Mouse (Mus musculus) liver, embryonic 11.5 days (tissue): ENCODE measurements at regions not wholly inside any gene's neighbourhood (a gene's known extent, or its start where the extent isn't known, plus 50 kb on each side); places are given as distances from the start of the nearest gene placed in this dataset.

Experiments used
- ATAC-seq: fragments of 200-750 bp; cut with Nextera tagmentation; replicated peaks from 2 replicates; pipeline ENCODE4 v1.8.0; 2017; ENCODE audit warnings: moderate number of reproducible peaks, mild to moderate bottlenecking, moderate TSS enrichment, moderate library complexity; ENCODE audit not compliant: low FRiP score
- DNase-seq: peaks from one replicate; pipeline ENCODE4 v3.0.0-alpha.2; 2017; ENCODE audit warnings: low spot score
- H3K27ac ChIP-seq: fragments of 300-500 bp; sonication (generic); 2 replicates; pipeline ENCODE4 v1.5.1; 2014; ENCODE audit warnings: mild to moderate bottlenecking, low read depth, low read length, control low read depth
- H3K27me3 ChIP-seq: fragments of 300-500 bp; sonication (generic); replicated peaks from 2 replicates; pipeline ENCODE4 v1.6.1; 2014; ENCODE audit warnings: low read length, mixed read lengths; ENCODE audit not compliant: control insufficient read depth, insufficient read depth
- H3K36me3 ChIP-seq: fragments of 300-500 bp; sonication (generic); 2 replicates; pipeline ENCODE4 v1.6.1; 2014; ENCODE audit warnings: mild to moderate bottlenecking, low read length, moderate library complexity, mixed read lengths; ENCODE audit not compliant: control insufficient read depth, insufficient read depth
- H3K4me1 ChIP-seq: fragments of 300-500 bp; sonication (generic); replicated peaks from 2 replicates; pipeline ENCODE4 v1.6.1; 2014; ENCODE audit warnings: low read length, mixed read lengths; ENCODE audit not compliant: control insufficient read depth, insufficient read depth
- H3K4me2 ChIP-seq: fragments of 300-500 bp; sonication (generic); 2 replicates; pipeline ENCODE4 v1.6.1; 2014; ENCODE audit warnings: mild to moderate bottlenecking, control low read depth, moderate library complexity
- H3K4me3 ChIP-seq: fragments of 300-500 bp; sonication (generic); 2 replicates; pipeline ENCODE4 v1.5.1; 2014; ENCODE audit warnings: low read depth, low read length, control low read depth
- H3K9ac ChIP-seq: fragments of 300-500 bp; sonication (generic); 2 replicates; pipeline ENCODE4 v1.6.1; 2014; ENCODE audit warnings: low read depth, low read length, control low read depth
- H3K9me3 ChIP-seq: fragments of 300-500 bp; sonication (generic); 2 replicates; pipeline ENCODE4 v1.6.1; 2016; ENCODE audit warnings: low read length, inconsistent platforms, mixed read lengths; ENCODE audit not compliant: control insufficient read depth
- WGBS: fragments of 180-500 bp; shearing (Covaris S2); extraction: QIAGEN DNeasy Blood & Tissue Kit; methylation state at CpG from one replicate; pipeline ENCODE4 v1.1.7; 2014; 5-methylcytosine and 5-hydroxymethylcytosine counted together

GRCm38 (mm10) chr19:54462480-54462879 is 418.5 kb downstream of the Adra2a start:
- no peak overlapping the region for H3K9ac ChIP-seq
- no peak overlapping the region for H3K4me3 ChIP-seq
- no peaks in the 10 kb centered on the region for H3K27me3 ChIP-seq
- 75% methylated on average over 2 of the region's 2 CpGs for WGBS
- no peak overlapping the region for H3K4me2 ChIP-seq
- ATAC-seq (no peak), DNase-seq (no peak)
- H3K9me3 ChIP-seq: no peaks in the 10 kb centered on the region
- H3K4me1 ChIP-seq: no peaks in the 10 kb centered on the region
- H3K27ac ChIP-seq: no peak overlapping the region
- H3K36me3 ChIP-seq: no peaks in the 10 kb centered on the region

DNA sequence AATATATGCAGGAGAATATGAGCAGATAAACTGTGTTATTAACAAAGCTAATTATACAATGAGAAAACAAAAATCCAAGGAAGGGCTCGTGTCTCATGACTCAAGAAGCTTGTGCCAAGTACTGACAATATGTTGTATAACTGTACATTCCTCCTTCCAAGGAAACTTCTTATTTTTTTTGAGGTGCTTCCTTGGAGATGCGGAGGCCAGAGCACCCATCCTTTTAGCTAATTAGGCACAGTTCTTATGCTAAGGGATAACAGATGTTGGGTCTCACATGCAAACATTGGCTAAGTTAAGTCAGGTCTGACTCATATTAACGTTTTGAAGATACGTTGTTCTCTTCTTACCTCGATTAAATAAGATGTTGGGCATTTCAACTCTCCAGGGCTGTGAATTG is 426.1 kb downstream of the Adra2a start:
- DNase-seq (no peak), ATAC-seq (no peak)
- no peaks in the 10 kb centered on the region for H3K4me1 ChIP-seq
- H3K36me3 ChIP-seq: no peaks in the 10 kb centered on the region
- H3K4me3 ChIP-seq: no peak overlapping the region
- no peaks in the 10 kb centered on the region for H3K27me3 ChIP-seq
- no peak overlapping the region for H3K9ac ChIP-seq
- H3K27ac ChIP-seq: no peak overlapping the region
- H3K4me2 ChIP-seq: no peak overlapping the region
- 80% methylated on average over 5 of the region's 5 CpGs for WGBS
- H3K9me3 ChIP-seq: no peaks in the 10 kb centered on the region

DNA sequence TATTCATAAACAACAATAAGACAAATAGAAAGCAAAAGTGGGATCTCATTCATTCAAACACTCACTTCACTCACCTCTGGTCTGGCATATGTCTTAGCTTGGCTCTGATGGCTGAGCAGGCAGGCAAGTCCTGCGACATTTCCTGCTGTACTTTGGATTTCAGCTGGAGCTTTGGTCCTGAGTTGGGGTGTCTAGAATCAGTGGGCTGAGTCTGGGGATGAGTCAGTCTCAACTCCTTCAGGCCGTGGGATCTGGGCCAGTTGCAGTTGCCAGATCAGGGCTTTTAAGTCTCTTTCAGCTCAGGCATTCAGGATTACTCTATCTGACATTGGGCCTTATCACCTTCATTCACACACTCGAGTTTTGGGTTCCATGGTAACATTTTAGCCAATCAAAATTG is 454.1 kb downstream of the Adra2a start:
- Histone ChIP-seq H3K27me3 (no peaks in the 10 kb centered on the region), H3K4me2 (no peak overlapping the region), H3K27ac (no peak overlapping the region), H3K4me1 (no peaks in the 10 kb centered on the region), H3K9ac (no peak overlapping the region), H3K9me3 (no peaks in the 10 kb centered on the region), H3K4me3 (no peak overlapping the region), H3K36me3 (no peaks in the 10 kb centered on the region)
- DNase-seq (no peak), ATAC-seq (no peak)
- 47% methylated on average over 3 of the region's 3 CpGs for WGBS

- no peaks in the 10 kb centered on the region for H3K27me3 ChIP-seq
- ATAC-seq: no peak
- no peak overlapping the region for H3K27ac ChIP-seq
- DNase-seq: no peak
- no peak overlapping the region for H3K4me3 ChIP-seq
- H3K4me1 ChIP-seq: no peaks in the 10 kb centered on the region
- no peak overlapping the region for H3K9ac ChIP-seq
- no peak overlapping the region for H3K4me2 ChIP-seq
- H3K36me3 ChIP-seq: no peaks in the 10 kb centered on the region
- H3K9me3 ChIP-seq: no peaks in the 10 kb centered on the region
These were observed 489.9 kb downstream of the Adra2a start for GRCm38 (mm10) chr19:54533858-54534257.

GRCm38 (mm10) chr19:54555351-54555750 is 511.4 kb downstream of the Adra2a start:
- 85% methylated on average over 3 of the region's 3 CpGs for WGBS
- H3K27ac ChIP-seq: no peak overlapping the region
- H3K36me3 ChIP-seq: no peaks in the 10 kb centered on the region
- no peak overlapping the region for H3K9ac ChIP-seq
- no peaks in the 10 kb centered on the region for H3K9me3 ChIP-seq
- no peak overlapping the region for H3K4me3 ChIP-seq
- ATAC-seq (no peak), DNase-seq (no peak)
- H3K4me1 ChIP-seq: no peaks in the 10 kb centered on the region
- H3K27me3 ChIP-seq: no peaks in the 10 kb centered on the region
- H3K4me2 ChIP-seq: no peak overlapping the region

DNA sequence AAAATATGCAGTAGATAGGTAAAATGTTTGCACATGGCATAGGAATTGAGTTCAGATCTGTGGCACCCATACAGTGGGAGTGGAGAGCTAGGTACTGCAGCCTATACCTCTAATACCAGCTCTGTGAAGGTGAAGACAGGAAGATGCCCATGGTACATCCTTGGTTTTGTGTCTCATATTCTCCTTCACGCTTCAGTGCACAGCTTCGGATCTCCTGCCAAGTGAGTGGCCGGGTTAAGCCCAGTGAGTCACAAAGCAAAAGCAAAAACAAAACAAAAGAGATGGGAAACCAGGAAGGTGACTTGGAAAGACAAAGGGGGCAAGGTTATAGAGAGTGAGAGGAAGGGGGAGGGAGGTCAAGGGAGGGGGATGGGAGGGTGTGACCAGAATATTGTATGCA is 514.0 kb downstream of the Adra2a start:
- H3K4me1 ChIP-seq: no peaks in the 10 kb centered on the region
- no peak overlapping the region for H3K9ac ChIP-seq
- WGBS: 82% methylated on average over 3 of the region's 3 CpGs
- no peak for ATAC-seq
- no peak for DNase-seq
- no peak overlapping the region for H3K4me3 ChIP-seq
- H3K9me3 ChIP-seq: no peaks in the 10 kb centered on the region
- H3K27me3 ChIP-seq: no peaks in the 10 kb centered on the region
- H3K4me2 ChIP-seq: no peak overlapping the region
- H3K27ac ChIP-seq: no peak overlapping the region
- no peaks in the 10 kb centered on the region for H3K36me3 ChIP-seq

GRCm38 (mm10) chr19:54583574-54583973 is 539.6 kb downstream of the Adra2a start:
- DNase-seq (no peak), ATAC-seq (no peak)
- 87% methylated on average over 2 of the region's 2 CpGs for WGBS
- Histone ChIP-seq H3K9me3 (no peaks in the 10 kb centered on the region), H3K4me3 (no peak overlapping the region), H3K36me3 (no peaks in the 10 kb centered on the region), H3K27me3 (no peaks in the 10 kb centered on the region), H3K9ac (no peak overlapping the region), H3K27ac (no peak overlapping the region), H3K4me2 (no peak overlapping the region), H3K4me1 (no peaks in the 10 kb centered on the region)

DNA sequence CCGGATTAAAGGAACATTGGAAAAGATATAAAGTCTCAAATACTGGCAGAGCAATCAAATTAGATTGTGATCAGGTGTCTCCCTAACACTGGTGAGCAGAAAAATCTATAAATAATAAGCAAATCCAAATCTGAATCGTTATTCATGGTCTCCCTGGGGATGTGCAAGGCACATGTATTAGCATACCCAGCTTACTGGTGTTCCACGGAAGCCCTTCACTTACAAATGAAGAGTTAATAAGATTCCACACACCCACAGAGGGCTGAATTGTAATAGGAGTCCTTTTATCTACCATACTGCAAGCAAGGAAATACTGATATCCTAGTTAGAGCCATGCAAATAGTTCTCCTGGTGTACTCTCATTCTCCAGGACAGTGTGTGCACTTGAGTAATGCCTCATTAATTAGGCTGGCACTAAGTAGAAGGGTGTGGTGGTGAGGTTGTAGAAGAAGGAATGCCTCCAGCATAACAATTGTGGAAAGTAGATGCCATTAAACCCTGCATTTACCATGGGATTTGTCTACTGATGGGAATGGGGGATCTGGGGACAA is 540.8 kb downstream of the Adra2a start:
- Histone ChIP-seq H3K4me1 (no peaks in the 10 kb centered on the region), H3K9me3 (no peaks in the 10 kb centered on the region), H3K4me3 (no peak overlapping the region), H3K9ac (no peak overlapping the region), H3K36me3 (no peaks in the 10 kb centered on the region), H3K4me2 (no peak overlapping the region), H3K27me3 (no peaks in the 10 kb centered on the region), H3K27ac (no peak overlapping the region)
- WGBS: 64% methylated on average over 3 of the region's 3 CpGs
- ATAC-seq: no peak
- DNase-seq: no peak

GRCm38 (mm10) chr19:54585326-54585725 is 541.4 kb downstream of the Adra2a start:
- no peaks in the 10 kb centered on the region for H3K4me1 ChIP-seq
- no peak for DNase-seq
- 66% methylated on average over 1 of the region's 1 CpGs for WGBS

More at GRCm38 (mm10) chr19:54585326-54585725, 541.4 kb downstream of the Adra2a start:
- Histone ChIP-seq H3K27me3 (no peaks in the 10 kb centered on the region), H3K27ac (no peak overlapping the region), H3K9ac (no peak overlapping the region), H3K4me3 (no peak overlapping the region), H3K36me3 (no peaks in the 10 kb centered on the region), H3K4me2 (no peak overlapping the region), H3K9me3 (no peaks in the 10 kb centered on the region)
- no peak for ATAC-seq
